Mouse (Mus musculus): ENCODE data around the gene Fancf.

GRCm38 (mm10) chr7:51816283-51816839 is 45.7 kb downstream of the Fancf start:
- TF ChIP-seq POLR2A (IDR thresholded peaks at IDR 0.05; ENCODE audit: insufficient read length, low read depth) (no peak), TCF12 (IDR thresholded peaks at IDR 0.05; ENCODE audit: insufficient read depth, poor library complexity, severe bottlenecking) (no peak), POLR2AphosphoS2 (IDR thresholded peaks at IDR 0.05; ENCODE audit: insufficient read length, low read depth) (no peak)
